Mouse (Mus musculus) kidney, embryonic 15.5 days (tissue): ENCODE data around the gene Nppc. TPM values are rescaled to one million over a fixed set of nuclear protein-coding genes. Genes with fewer than 3 reads are reported as not detected.

Source experiments
- ATAC-seq: fragments of 200-750 bp; cut with Nextera tagmentation; replicated peaks from 2 replicates; pipeline ENCODE4 v1.8.0; 2017; ENCODE audit warnings: moderate TSS enrichment; ENCODE audit not compliant: low FRiP score
- H3K27ac ChIP-seq: fragments of 300-500 bp; sonication (generic); 2 replicates; pipeline ENCODE4 v1.5.1; 2015; ENCODE audit warnings: mild to moderate bottlenecking, inconsistent platforms
- H3K27me3 ChIP-seq: fragments of 300-500 bp; sonication (generic); 2 replicates; pipeline ENCODE4 v1.6.1; 2015; ENCODE audit warnings: inconsistent platforms
- H3K36me3 ChIP-seq: fragments of 300-500 bp; sonication (generic); 2 replicates; pipeline ENCODE4 v1.6.1; 2015; ENCODE audit warnings: inconsistent platforms
- H3K4me1 ChIP-seq: fragments of 300-500 bp; sonication (generic); 2 replicates; pipeline ENCODE4 v1.6.1; 2015; ENCODE audit warnings: inconsistent platforms
- H3K4me2 ChIP-seq: fragments of 300-500 bp; sonication (generic); 2 replicates; pipeline ENCODE4 v1.6.1; 2015; ENCODE audit warnings: moderate library complexity, mild to moderate bottlenecking, inconsistent platforms
- H3K4me3 ChIP-seq: fragments of 300-500 bp; sonication (generic); replicated peaks from 2 replicates; pipeline ENCODE4 v1.5.1; 2015; ENCODE audit warnings: mild to moderate bottlenecking, inconsistent platforms
- H3K9ac ChIP-seq: fragments of 300-500 bp; sonication (generic); 2 replicates; pipeline ENCODE4 v1.6.1; 2015; ENCODE audit warnings: mild to moderate bottlenecking, inconsistent platforms
- H3K9me3 ChIP-seq: fragments of 300-500 bp; sonication (generic); replicated peaks from 2 replicates; pipeline ENCODE4 v1.6.1; 2016; ENCODE audit warnings: inconsistent platforms
- WGBS: fragments of 180-500 bp; shearing (Covaris S2); methylation state at CpG from one replicate; pipeline ENCODE4 v1.1.7; 2015; ENCODE audit warnings: mixed read lengths; 5-methylcytosine and 5-hydroxymethylcytosine counted together
- polyA plus RNA-seq: library from polyadenylated mRNA; unstranded; fragments of >200 nt; fragmentation: Nextera tagmentation; extraction: Ambion mirVana; gene quantifications from 2 replicates; pipeline ENCODE4 v1.2.1, GENCODE M21; 2015

Gene Nppc
- polyA plus RNA-seq, 1 experiment from 2014 or later = 4.3 TPM

DNA sequence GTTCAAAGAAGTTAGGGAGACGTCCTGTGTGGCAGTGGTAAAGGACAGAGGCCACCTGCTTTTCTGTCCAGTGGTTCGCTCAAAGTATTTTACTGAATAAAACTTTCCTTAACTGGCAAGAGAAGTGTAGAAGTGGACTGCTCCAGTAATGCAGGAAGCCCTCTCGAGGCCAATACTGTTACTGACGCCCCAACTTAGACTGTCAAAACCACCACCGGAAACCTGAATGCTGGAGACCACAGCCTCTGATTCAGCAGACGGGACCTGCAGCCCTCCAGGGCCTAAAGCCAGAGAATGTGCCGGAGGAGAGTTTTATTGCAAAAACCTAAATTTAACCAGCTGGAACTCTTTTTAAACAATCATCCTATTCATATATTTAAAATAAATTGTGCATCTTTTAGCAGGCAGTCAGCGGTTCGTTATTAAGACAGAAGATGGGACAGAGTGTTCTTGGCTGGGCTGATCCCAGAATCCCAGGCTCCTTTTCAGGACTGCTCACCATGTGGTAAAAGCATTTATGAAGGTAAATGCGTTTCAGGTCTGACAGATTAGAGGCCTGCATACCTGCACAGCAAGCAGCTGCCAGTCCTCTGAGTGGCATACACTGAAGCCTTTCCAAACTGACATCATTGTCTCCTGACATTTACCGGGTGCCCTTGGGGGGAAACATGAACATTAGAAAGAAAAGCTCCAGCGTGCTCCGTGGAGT is 27.1 kb downstream of the Nppc start:
- no peaks in the 10 kb centered on the region for H3K9me3 ChIP-seq
- H3K4me3 ChIP-seq = no peak overlapping the region
- WGBS = 64% methylated on average over 13 of the region's 13 CpGs
- H3K27me3 ChIP-seq = no peaks in the 10 kb centered on the region
- H3K36me3 ChIP-seq = no peaks in the 10 kb centered on the region
- no peak overlapping the region for H3K9ac ChIP-seq
- no peak overlapping the region for H3K4me2 ChIP-seq
- H3K4me1 ChIP-seq = no peaks in the 10 kb centered on the region
- H3K27ac ChIP-seq = no peak overlapping the region
- ATAC-seq = no peak

- no peaks in the 10 kb centered on the region for H3K36me3 ChIP-seq
- no peak overlapping the region for H3K4me3 ChIP-seq
- no peak overlapping the region for H3K27ac ChIP-seq
- H3K9me3 ChIP-seq = no peaks in the 10 kb centered on the region
- no peaks in the 10 kb centered on the region for H3K27me3 ChIP-seq
- 66% methylated on average over 6 of the region's 6 CpGs for WGBS
- ATAC-seq = peak; percentile 68; the same call in 1 of the 2 replicates
- no peak overlapping the region for H3K9ac ChIP-seq
- peaks cover 24% of the 10 kb centered on the region for H3K4me1 ChIP-seq
- H3K4me2 ChIP-seq = peak overlapping the region; percentile 36; the same call in 1 of the 2 replicates
Observed at GRCm38 (mm10) chr1:86634751-86635359, 35.5 kb downstream of the Nppc start.

- no peaks in the 10 kb centered on the region for H3K36me3 ChIP-seq
- no peaks in the 10 kb centered on the region for H3K9me3 ChIP-seq
- 63% methylated on average over 7 of the region's 7 CpGs for WGBS
- H3K27me3 ChIP-seq = no peaks in the 10 kb centered on the region
- no peak overlapping the region for H3K4me3 ChIP-seq
- H3K4me2 ChIP-seq = peak overlapping the region; percentile 36; the same call in 1 of the 2 replicates
- H3K27ac ChIP-seq = no peak overlapping the region
- no peak overlapping the region for H3K9ac ChIP-seq
- ATAC-seq = no peak; the same call in 1 of the 2 replicates
- peaks cover 24% of the 10 kb centered on the region for H3K4me1 ChIP-seq
Observed at GRCm38 (mm10) chr1:86633840-86634750, 36.3 kb downstream of the Nppc start.

DNA sequence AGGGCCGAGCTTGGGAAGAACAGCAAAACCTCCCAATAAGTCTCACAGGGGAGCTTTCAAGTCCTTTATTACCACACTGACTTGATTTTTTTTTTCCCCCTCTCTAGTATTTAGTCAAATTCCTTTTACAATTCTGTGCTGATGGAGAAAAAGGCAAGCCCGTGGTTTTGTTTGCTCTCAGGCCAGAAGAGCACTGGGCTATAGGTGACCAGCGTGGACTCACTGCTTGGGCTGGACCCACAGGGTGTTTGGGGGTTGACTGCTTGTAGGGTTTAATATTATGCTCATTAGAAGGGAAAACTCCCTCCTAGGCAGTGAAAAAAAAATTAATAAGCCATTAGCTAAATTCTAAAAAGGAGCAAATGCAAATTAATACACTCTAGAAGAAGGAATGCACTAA is 36.9 kb downstream of the Nppc start:
- Histone ChIP-seq H3K4me1 (peaks cover 24% of the 10 kb centered on the region), H3K27ac (peak overlapping the region; percentile 45; the same call in 1 of the 2 replicates), H3K36me3 (no peaks in the 10 kb centered on the region), H3K27me3 (no peaks in the 10 kb centered on the region), H3K4me2 (peak overlapping the region; percentile 16; the same call in 1 of the 2 replicates), H3K9ac (no peak overlapping the region), H3K4me3 (no peak overlapping the region), H3K9me3 (no peaks in the 10 kb centered on the region)
- 41% methylated on average over 3 of the region's 3 CpGs for WGBS
- ATAC-seq = no peak

DNA sequence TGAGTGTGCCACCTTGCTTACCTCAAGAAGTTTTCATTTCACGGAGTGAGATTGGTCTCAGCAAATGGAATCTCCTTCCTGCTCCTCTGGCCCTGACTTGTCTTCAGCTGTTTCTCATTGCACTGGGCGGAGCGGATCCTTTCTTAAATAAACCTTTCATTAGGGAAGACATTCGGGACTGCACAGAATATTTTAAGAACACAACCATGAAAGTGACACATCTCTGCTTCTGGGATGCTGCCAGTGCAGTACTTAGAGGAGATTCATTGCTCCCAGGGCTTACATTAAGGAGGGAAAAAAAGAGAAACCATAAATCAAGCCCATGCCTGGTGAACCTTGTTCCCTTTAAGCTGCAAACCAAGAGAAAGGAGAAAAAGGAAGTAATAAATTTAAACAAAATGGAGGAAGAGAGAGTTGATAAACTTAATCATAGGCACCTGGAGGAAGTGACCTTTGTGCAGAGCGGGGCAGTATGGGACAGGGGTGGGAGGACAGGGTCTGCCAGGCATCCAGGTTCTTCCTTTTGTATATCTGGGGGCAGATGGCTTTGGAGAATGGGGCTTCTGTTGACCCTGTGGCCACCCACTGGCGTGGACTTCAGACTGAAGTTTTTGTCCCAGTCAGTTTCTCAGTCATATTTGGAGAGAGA is 37.5 kb downstream of the Nppc start:
- Histone ChIP-seq H3K27ac (peak overlapping the region; percentile 46; the same call in 1 of the 2 replicates), H3K27me3 (no peaks in the 10 kb centered on the region), H3K36me3 (no peaks in the 10 kb centered on the region), H3K4me2 (peak overlapping the region; percentile 16; the same call in 1 of the 2 replicates), H3K9me3 (no peaks in the 10 kb centered on the region), H3K4me1 (peaks cover 24% of the 10 kb centered on the region), H3K9ac (no peak overlapping the region), H3K4me3 (no peak overlapping the region)
- ATAC-seq = peak; percentile 50
- WGBS = 20% methylated on average over 6 of the region's 6 CpGs

DNA sequence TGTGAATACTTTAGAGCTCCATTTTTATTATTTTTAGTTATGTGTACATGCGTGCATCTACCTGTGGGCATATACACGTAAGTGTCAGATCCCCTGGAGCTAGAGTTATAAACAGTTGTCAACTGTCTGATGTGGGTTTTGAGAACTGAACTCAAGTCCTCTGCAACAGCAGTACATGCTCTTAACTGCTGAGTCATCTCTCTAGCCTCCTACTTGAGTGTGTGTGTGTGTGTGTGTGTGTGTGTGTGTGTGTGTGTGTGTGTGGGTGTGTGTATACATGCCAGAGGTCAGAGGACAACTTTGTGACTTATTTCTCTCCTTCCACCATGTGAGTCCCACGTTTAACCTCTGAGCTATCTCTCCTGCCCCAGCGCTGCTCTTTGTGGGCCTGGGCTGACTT is 39.8 kb downstream of the Nppc start:
- no peak for ATAC-seq

DNA sequence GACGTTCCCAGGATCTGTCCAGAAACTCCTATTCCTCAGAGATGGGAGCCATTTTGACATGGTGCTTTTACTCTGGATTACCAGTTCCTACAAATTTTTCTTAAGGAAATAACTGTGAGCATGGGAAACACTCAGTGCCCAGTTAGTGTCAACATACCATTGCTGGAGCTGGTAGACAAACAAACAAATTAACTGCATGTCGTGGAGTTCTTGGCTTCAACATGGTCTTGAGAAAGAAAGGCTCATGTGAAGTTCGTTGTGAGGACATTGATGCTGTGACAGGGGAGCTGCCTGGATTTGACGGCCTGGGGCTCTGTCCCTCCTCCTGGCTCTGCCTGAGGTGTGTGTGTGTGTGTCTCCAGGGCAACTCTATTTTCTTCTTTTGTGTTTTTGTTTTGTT is 40.4 kb downstream of the Nppc start:
- ATAC-seq = no peak
- Histone ChIP-seq H3K27me3 (no peaks in the 10 kb centered on the region), H3K9me3 (no peaks in the 10 kb centered on the region), H3K9ac (no peak overlapping the region), H3K36me3 (no peaks in the 10 kb centered on the region), H3K4me1 (peaks cover 24% of the 10 kb centered on the region), H3K27ac (no peak overlapping the region), H3K4me2 (no peak overlapping the region), H3K4me3 (no peak overlapping the region)
- 54% methylated on average over 4 of the region's 4 CpGs for WGBS

More for the DNA sequence above, 39.8 kb downstream of the Nppc start:
- Histone ChIP-seq H3K27ac (no peak overlapping the region), H3K4me3 (no peak overlapping the region), H3K36me3 (no peaks in the 10 kb centered on the region), H3K9ac (no peak overlapping the region), H3K27me3 (no peaks in the 10 kb centered on the region), H3K9me3 (no peaks in the 10 kb centered on the region), H3K4me2 (no peak overlapping the region), H3K4me1 (peaks cover 24% of the 10 kb centered on the region)
- WGBS = 80% methylated on average over 4 of the region's 4 CpGs

DNA sequence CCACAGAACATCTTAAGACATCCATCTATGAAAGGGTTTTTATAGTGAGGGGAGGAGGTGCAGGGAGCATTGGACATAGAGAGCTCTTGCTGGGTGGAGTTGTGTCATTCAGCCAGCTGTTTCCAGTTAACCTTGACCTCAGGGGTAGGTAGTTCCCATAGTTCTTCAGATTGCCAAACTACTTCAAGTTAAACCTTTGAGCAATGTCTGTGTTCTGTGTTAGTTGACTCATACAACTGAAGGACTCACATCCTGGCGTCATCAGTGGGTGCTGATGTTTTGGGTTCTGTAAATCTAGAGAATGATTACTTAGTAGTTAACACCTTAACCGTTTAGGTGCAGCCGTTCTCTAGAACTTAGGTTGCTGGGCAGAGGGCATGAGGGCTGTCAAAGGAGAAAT is 42.1 kb downstream of the Nppc start:
- Histone ChIP-seq H3K9me3 (no peaks in the 10 kb centered on the region), H3K4me2 (no peak overlapping the region), H3K36me3 (no peaks in the 10 kb centered on the region), H3K27me3 (no peaks in the 10 kb centered on the region), H3K4me3 (no peak overlapping the region), H3K4me1 (peaks cover 19% of the 10 kb centered on the region), H3K27ac (no peak overlapping the region), H3K9ac (no peak overlapping the region)
- ATAC-seq = no peak
- WGBS = 44% methylated on average over 3 of the region's 3 CpGs

DNA sequence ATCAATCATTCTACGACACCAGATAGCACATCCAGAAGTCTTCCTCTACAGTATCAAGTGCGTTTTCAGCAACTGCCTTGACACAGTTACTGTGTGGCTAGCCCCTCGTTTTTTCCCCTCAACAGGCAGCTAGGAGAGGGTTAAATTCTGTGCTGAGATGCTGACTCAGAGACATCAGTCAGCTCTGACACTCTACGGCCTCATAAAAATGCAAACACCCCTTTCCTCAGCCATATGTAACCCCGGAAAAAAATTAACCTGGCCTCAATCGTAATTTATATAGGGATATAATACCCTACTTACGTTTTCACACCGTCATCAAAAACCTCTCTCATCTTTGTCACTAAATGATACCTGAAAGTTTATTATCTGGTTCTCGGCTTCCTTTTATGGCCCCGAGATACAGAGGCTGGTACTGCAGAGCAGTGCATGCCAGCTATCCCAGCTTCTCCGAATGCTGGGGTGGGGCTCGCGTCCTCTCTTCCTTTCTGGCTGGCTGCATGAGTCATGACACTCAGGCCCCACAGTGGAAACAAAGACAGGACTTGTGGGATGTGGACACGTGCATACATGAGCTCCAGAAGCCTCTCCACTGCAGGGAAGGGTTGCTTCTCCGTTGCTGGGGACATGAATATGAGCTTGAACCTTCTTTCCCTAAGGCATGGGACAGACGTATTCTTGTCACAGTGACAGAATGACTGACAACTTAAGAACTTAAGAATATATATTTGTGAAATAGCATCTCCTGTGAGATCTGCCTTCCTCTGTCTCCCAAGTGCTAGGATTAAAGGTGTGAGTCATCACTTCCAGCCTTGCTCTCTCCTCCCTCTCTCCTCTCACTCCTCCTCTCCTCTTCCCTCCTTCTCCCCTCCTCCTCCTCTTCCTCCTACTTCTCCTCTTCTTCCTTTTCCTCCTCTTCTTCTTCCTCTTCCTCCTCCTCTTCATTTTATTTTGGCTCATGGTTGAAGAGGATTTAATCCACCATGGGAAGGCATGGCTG is 47.1 kb downstream of the Nppc start:
- Histone ChIP-seq H3K36me3 (no peaks in the 10 kb centered on the region), H3K9me3 (no peaks in the 10 kb centered on the region), H3K27ac (no peak overlapping the region), H3K4me1 (peaks cover 11% of the 10 kb centered on the region), H3K9ac (no peak overlapping the region), H3K27me3 (no peaks in the 10 kb centered on the region), H3K4me3 (no peak overlapping the region), H3K4me2 (peak overlapping the region; percentile 19)
- no peak for ATAC-seq
- 18% methylated on average over 16 of the region's 16 CpGs for WGBS

- no peaks in the 10 kb centered on the region for H3K27me3 ChIP-seq
- 52% methylated on average over 2 of the region's 2 CpGs for WGBS
- no peak overlapping the region for H3K27ac ChIP-seq
- H3K9ac ChIP-seq = no peak overlapping the region
- peaks cover 11% of the 10 kb centered on the region for H3K4me1 ChIP-seq
- H3K4me3 ChIP-seq = no peak overlapping the region
- ATAC-seq = no peak
- no peak overlapping the region for H3K4me2 ChIP-seq
- H3K36me3 ChIP-seq = no peaks in the 10 kb centered on the region
- no peaks in the 10 kb centered on the region for H3K9me3 ChIP-seq
Observed at GRCm38 (mm10) chr1:86622296-86622695, 48.1 kb downstream of the Nppc start.
